Mouse (Mus musculus): ENCODE results near the gene Pgm2. TPM values are rescaled to one million over a fixed set of nuclear protein-coding genes. Genes with fewer than 3 reads are reported as not detected.

The Pgm2 gene
- polyA plus RNA-seq, 1 experiment, result 7.6 TPM

DNA sequence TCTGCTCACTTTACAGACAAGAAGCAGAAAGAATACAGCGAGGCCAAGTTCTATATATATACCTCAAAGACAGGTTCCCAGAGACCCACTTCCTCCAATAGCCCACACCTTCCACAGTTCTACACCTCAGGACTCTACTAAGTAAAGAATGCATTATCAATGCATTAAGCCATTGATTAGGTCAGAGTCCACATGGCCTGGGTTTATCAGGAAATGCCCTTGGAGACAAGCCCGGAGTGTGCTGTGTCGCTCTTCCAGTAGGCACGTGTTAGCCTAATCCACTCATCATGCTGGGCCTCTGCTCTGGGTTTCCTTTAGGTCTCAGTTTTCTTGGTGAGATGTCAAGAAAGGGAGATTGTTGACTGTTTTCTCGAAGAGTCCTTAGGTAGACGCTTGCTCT lies 21.5 kb downstream of the Pgm2 start:
- DNase-seq, result no peak
- Histone ChIP-seq H3K4me3 (ENCODE audit: insufficient read depth, low read depth, low read length) (no peak overlapping the region), H3K4me1 (ENCODE audit: control insufficient read depth, insufficient read depth, low read length) (no peaks in the 10 kb centered on the region), H3K27ac (ENCODE audit: insufficient read depth, low read depth, low read length) (no peak overlapping the region), H3K36me3 (ENCODE audit: control insufficient read depth, insufficient read depth, low read length) (peaks cover 4% of the 10 kb centered on the region), H3K27me3 (replicated peaks; ENCODE audit: control insufficient read depth, insufficient read depth, low read length) (no peaks in the 10 kb centered on the region)
- TF ChIP-seq POLR2A (IDR thresholded peaks at IDR 0.05; ENCODE audit: low read depth, low read length) (no peak), CTCF (conservative IDR thresholded peaks at IDR 0.05; ENCODE audit: insufficient read depth, insufficient read length, low read depth, low read length) (no peak)
- 97% methylated on average over 6 of the region's 6 CpGs for WGBS

DNA sequence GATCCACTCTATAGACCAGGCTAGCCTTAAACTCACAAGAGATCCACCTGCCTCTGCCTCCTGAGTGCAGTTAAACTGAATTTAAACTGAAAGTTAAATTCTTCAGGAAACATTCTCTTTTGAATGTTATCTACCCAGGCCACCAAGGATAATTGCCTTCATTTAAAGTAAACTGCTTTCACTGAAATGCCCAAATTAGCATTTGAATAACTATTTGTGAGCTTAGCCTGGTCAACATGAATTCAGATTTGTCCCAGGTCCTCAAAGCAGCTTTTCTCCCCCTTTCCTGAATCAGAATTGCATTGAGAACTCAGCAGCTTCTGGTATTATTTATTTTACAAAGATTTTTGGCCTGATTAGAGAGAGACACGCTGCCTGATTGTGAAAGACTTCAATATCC lies 24.4 kb downstream of the Pgm2 start:
- Histone ChIP-seq H3K27me3 (replicated peaks; ENCODE audit: control insufficient read depth, insufficient read depth, low read length) (no peaks in the 10 kb centered on the region), H3K4me3 (ENCODE audit: insufficient read depth, low read depth, low read length) (no peak overlapping the region), H3K27ac (ENCODE audit: insufficient read depth, low read depth, low read length) (no peak overlapping the region), H3K36me3 (ENCODE audit: control insufficient read depth, insufficient read depth, low read length) (peaks cover 4% of the 10 kb centered on the region), H3K4me1 (ENCODE audit: control insufficient read depth, insufficient read depth, low read length) (no peaks in the 10 kb centered on the region)
- DNase-seq, result no peak
- 94% methylated on average over 1 of the region's 1 CpGs for whole genome bisulfite sequencing
- TF ChIP-seq CTCF (conservative IDR thresholded peaks at IDR 0.05; ENCODE audit: insufficient read depth, insufficient read length, low read depth, low read length) (no peak), POLR2A (IDR thresholded peaks at IDR 0.05; ENCODE audit: low read depth, low read length) (no peak)

GRCm38 (mm10) chr5:64125783-64126182 lies 33.0 kb downstream of the Pgm2 start:
- no peak for TF ChIP-seq POLR2A (IDR thresholded peaks at IDR 0.05; ENCODE audit: low read depth, low read length)
- no peak for TF ChIP-seq CTCF (conservative IDR thresholded peaks at IDR 0.05; ENCODE audit: insufficient read depth, insufficient read length, low read depth, low read length)
- Histone ChIP-seq H3K4me3 (ENCODE audit: insufficient read depth, low read depth, low read length) (no peak overlapping the region), H3K27me3 (replicated peaks; ENCODE audit: control insufficient read depth, insufficient read depth, low read length) (no peaks in the 10 kb centered on the region), H3K4me1 (ENCODE audit: control insufficient read depth, insufficient read depth, low read length) (no peaks in the 10 kb centered on the region), H3K36me3 (ENCODE audit: control insufficient read depth, insufficient read depth, low read length) (no peaks in the 10 kb centered on the region), H3K27ac (ENCODE audit: insufficient read depth, low read depth, low read length) (no peak overlapping the region)
- DNase-seq, result peak; percentile 33
- 57% methylated on average over 5 of the region's 5 CpGs for WGBS

DNA sequence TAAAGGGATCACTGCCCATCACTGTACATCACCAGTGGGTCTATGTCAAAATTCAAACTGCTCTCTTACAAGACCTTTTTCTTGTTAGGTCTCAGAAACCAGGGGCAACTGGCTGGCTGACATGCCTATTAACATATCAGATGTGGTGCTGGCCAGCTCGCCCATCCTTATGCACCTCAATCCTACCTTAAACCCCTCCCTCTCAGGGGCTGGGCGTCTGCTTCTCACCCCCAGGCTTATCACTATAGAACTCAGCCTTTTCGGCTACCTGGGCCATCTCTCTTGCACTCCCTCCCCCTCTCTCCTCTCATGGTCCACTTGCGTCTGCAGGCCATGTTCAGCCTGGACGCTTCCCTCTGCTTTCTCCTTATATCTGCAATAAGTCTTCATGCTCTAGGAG lies 38.8 kb downstream of the Pgm2 start:
- Histone ChIP-seq H3K27ac (ENCODE audit: insufficient read depth, low read depth, low read length) (no peak overlapping the region), H3K4me3 (ENCODE audit: insufficient read depth, low read depth, low read length) (no peak overlapping the region), H3K36me3 (ENCODE audit: control insufficient read depth, insufficient read depth, low read length) (no peaks in the 10 kb centered on the region), H3K27me3 (replicated peaks; ENCODE audit: control insufficient read depth, insufficient read depth, low read length) (no peaks in the 10 kb centered on the region; the same call in 1 of the 2 replicates), H3K4me1 (ENCODE audit: control insufficient read depth, insufficient read depth, low read length) (no peaks in the 10 kb centered on the region)
- TF ChIP-seq POLR2A (IDR thresholded peaks at IDR 0.05; ENCODE audit: low read depth, low read length) (no peak), CTCF (conservative IDR thresholded peaks at IDR 0.05; ENCODE audit: insufficient read depth, insufficient read length, low read depth, low read length) (no peak)
- no peak for DNase-seq
- 78% methylated on average over 5 of the region's 5 CpGs for WGBS

GRCm38 (mm10) chr5:64133901-64134300 lies 41.2 kb downstream of the Pgm2 start:
- no peak overlapping the region for H3K27ac ChIP-seq (ENCODE audit: insufficient read depth, low read depth, low read length)
- H3K4me1 ChIP-seq (ENCODE audit: control insufficient read depth, insufficient read depth, low read length), result no peaks in the 10 kb centered on the region
- 83% methylated on average over 4 of the region's 4 CpGs for WGBS
- H3K27me3 ChIP-seq (replicated peaks; ENCODE audit: control insufficient read depth, insufficient read depth, low read length), result no peaks in the 10 kb centered on the region; the same call in 1 of the 2 replicates
- no peaks in the 10 kb centered on the region for H3K36me3 ChIP-seq (ENCODE audit: control insufficient read depth, insufficient read depth, low read length)
- no peak for TF ChIP-seq POLR2A (IDR thresholded peaks at IDR 0.05; ENCODE audit: low read depth, low read length)
- TF ChIP-seq CTCF (conservative IDR thresholded peaks at IDR 0.05; ENCODE audit: insufficient read depth, insufficient read length, low read depth, low read length), result no peak
- no peak for DNase-seq
- H3K4me3 ChIP-seq (ENCODE audit: insufficient read depth, low read depth, low read length), result no peak overlapping the region

GRCm38 (mm10) chr5:64136325-64136724 lies 43.6 kb downstream of the Pgm2 start:
- Histone ChIP-seq H3K27ac (ENCODE audit: insufficient read depth, low read depth, low read length) (no peak overlapping the region), H3K4me1 (ENCODE audit: control insufficient read depth, insufficient read depth, low read length) (no peaks in the 10 kb centered on the region), H3K4me3 (ENCODE audit: insufficient read depth, low read depth, low read length) (no peak overlapping the region), H3K36me3 (ENCODE audit: control insufficient read depth, insufficient read depth, low read length) (no peaks in the 10 kb centered on the region), H3K27me3 (replicated peaks; ENCODE audit: control insufficient read depth, insufficient read depth, low read length) (no peaks in the 10 kb centered on the region; the same call in 1 of the 2 replicates)
- DNase-seq, result peak; percentile 38
- WGBS, result 75% methylated on average over 5 of the region's 5 CpGs
- TF ChIP-seq CTCF (conservative IDR thresholded peaks at IDR 0.05; ENCODE audit: insufficient read depth, insufficient read length, low read depth, low read length) (peak; percentile 70), POLR2A (IDR thresholded peaks at IDR 0.05; ENCODE audit: low read depth, low read length) (no peak)

DNA sequence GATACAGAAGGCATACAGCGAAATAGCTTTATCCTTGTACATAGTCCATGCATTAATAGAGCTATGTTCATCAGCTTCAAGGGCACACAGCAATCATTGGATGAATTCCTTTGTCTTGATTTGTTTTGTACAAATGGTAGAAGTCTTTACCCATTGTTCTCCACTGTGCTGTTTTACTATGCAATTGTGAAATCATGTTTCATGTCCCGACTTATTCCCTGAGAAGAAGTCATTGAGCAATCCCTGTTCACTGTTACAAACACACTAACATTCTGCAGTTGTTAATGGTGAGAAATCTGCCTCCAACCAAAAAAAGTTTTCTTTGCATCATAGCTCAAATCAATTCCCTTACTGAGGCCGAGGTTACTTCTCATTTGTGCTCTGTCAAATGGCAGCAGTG lies 47.5 kb downstream of the Pgm2 start:
- no peaks in the 10 kb centered on the region for H3K36me3 ChIP-seq (ENCODE audit: control insufficient read depth, insufficient read depth, low read length)
- no peak for TF ChIP-seq POLR2A (IDR thresholded peaks at IDR 0.05; ENCODE audit: low read depth, low read length)
- no peaks in the 10 kb centered on the region for H3K4me1 ChIP-seq (ENCODE audit: control insufficient read depth, insufficient read depth, low read length)
- no peak overlapping the region for H3K4me3 ChIP-seq (ENCODE audit: insufficient read depth, low read depth, low read length)
- no peak for DNase-seq
- no peaks in the 10 kb centered on the region for H3K27me3 ChIP-seq (replicated peaks; ENCODE audit: control insufficient read depth, insufficient read depth, low read length)
- no peak overlapping the region for H3K27ac ChIP-seq (ENCODE audit: insufficient read depth, low read depth, low read length)
- WGBS, result 83% methylated on average over 3 of the region's 3 CpGs

GRCm38 (mm10) chr5:64144315-64144714 lies 51.6 kb downstream of the Pgm2 start:
- no peaks in the 10 kb centered on the region for H3K4me1 ChIP-seq (ENCODE audit: control insufficient read depth, insufficient read depth, low read length)
- no peak overlapping the region for H3K27ac ChIP-seq (ENCODE audit: insufficient read depth, low read depth, low read length)
- WGBS, result 59% methylated on average over 5 of the region's 5 CpGs
- TF ChIP-seq POLR2A (IDR thresholded peaks at IDR 0.05; ENCODE audit: low read depth, low read length) (no peak), CTCF (conservative IDR thresholded peaks at IDR 0.05; ENCODE audit: insufficient read depth, insufficient read length, low read depth, low read length) (no peak)
- no peak overlapping the region for H3K4me3 ChIP-seq (ENCODE audit: insufficient read depth, low read depth, low read length)
- no peak for DNase-seq
- no peaks in the 10 kb centered on the region for H3K27me3 ChIP-seq (replicated peaks; ENCODE audit: control insufficient read depth, insufficient read depth, low read length)
- H3K36me3 ChIP-seq (ENCODE audit: control insufficient read depth, insufficient read depth, low read length), result no peaks in the 10 kb centered on the region
